Mouse (Mus musculus): Measurements from ENCODE around the gene Ubiad1.

DNA sequence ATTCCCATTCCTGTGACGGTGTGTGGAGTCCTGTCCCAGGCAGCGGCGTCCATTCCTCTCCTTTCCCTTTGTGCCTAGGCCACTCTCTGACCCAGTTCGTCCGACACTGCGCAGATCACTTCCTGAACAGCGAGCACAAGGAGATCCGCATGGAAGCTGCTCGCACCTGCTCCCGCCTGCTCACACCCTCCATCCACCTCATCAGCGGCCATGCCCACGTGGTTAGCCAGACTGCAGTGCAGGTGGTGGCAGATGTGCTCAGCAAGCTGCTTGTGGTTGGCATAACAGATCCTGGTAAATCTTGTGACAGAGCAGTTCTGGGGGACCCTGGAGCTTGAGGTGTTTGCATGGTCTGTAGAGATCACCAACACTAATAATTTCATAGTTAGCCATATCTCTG is 20.3 kb upstream of the Ubiad1 start:
- no peak for TF ChIP-seq TAL1 (IDR thresholded peaks at IDR 0.05; ENCODE audit: low read length)
- TF ChIP-seq GATA1 (IDR thresholded peaks at IDR 0.05; ENCODE audit: low read length), result no peak
